Mouse (Mus musculus) right cerebral cortex, postnatal 36 days (tissue): ENCODE data around the gene Arfgef2.
A peak's percentile ranks its signal among the peaks of the same experiment; 100 is the strongest.

ENCODE experiments used
- DNase-seq, 2 experiments: peaks; one replicate each; pipeline ENCODE4 v3.0.0; 2022; ENCODE audit warnings: low spot score in 2 of 2, mixed read lengths in 1 of 2

The Arfgef2 gene

GRCm38 (mm10) chr2:166905711-166906522 lies 100.5 kb downstream of the Arfgef2 start, which contains the start of gene Cse1l:
Gene Cse1l, plus strand, starts transcription at chr2:166906040.
- DNase-seq: peak; percentile 97

GRCm38 (mm10) chr2:166906523-166907182 lies 101.3 kb downstream of the Arfgef2 start:
- no peak for DNase-seq

- no peak for DNase-seq
These were observed 104.3 kb downstream of the Arfgef2 start for GRCm38 (mm10) chr2:166909729-166910128.

- DNase-seq: no peak
These were observed 105.1 kb downstream of the Arfgef2 start for GRCm38 (mm10) chr2:166910536-166910935.

- DNase-seq: no peak
These were observed 118.6 kb downstream of the Arfgef2 start for GRCm38 (mm10) chr2:166923971-166924370.

GRCm38 (mm10) chr2:166933943-166934342 lies 128.6 kb downstream of the Arfgef2 start:
- DNase-seq: no peak

- no peak for DNase-seq
These were observed 129.0 kb downstream of the Arfgef2 start for GRCm38 (mm10) chr2:166934416-166934815.

- no peak for DNase-seq
These were observed 130.2 kb downstream of the Arfgef2 start for GRCm38 (mm10) chr2:166935582-166935981.

- no peak for DNase-seq
These were observed 130.8 kb downstream of the Arfgef2 start for GRCm38 (mm10) chr2:166936166-166936565.

- no peak for DNase-seq
These were observed 137.8 kb downstream of the Arfgef2 start for GRCm38 (mm10) chr2:166943146-166943545.

- DNase-seq: no peak
These were observed 139.0 kb downstream of the Arfgef2 start for GRCm38 (mm10) chr2:166944346-166944745.

- no peak for DNase-seq
These were observed 140.1 kb downstream of the Arfgef2 start for GRCm38 (mm10) chr2:166945456-166945855.
